ENCODE assay signal across 8 mouse cellular contexts in genomic region chr10:80805925-80806324, GRCm38 (mm10). TPM values are rescaled to one million over a fixed set of nuclear protein-coding genes. Genes with fewer than 3 reads are reported as not detected.
DNase-seq lines count a peak whose midpoint lies in the region; ATAC-seq lines count a peak whose summit lies in the region.

No protein-coding gene starts in this region.

- 0 out of 2 replicates have a peak overlapping the region, but pooled peaks have one; percentile 80 for H3K4me2 ChIP-seq in forebrain, embryonic 13.5 days
- no peak overlapping the region for H3K4me2 ChIP-seq in hindbrain, embryonic 11.5 days (replicated peaks; ENCODE audit: low read depth, low read length)

- H3K9ac ChIP-seq in forebrain, embryonic 13.5 days = no peak overlapping the region
- H3K9ac ChIP-seq in hindbrain, embryonic 11.5 days (ENCODE audit: low read depth, low read length) = no peak overlapping the region

- ATAC-seq in forebrain, embryonic 13.5 days = peak; percentile 42; the same call in 1 of the 2 replicates
- ATAC-seq in hindbrain, embryonic 11.5 days (ENCODE audit: low FRiP score) = peak; percentile 28; the same call in 1 of the 2 replicates

- H3K4me3 ChIP-seq in forebrain, embryonic 13.5 days = peak overlapping the region; percentile 44; the same call in 1 of the 2 replicates
- H3K4me3 ChIP-seq in hindbrain, embryonic 11.5 days (ENCODE audit: low read depth, low read length) = no peak overlapping the region

- no peak overlapping the region for H3K27ac ChIP-seq in forebrain, embryonic 13.5 days
- no peak overlapping the region for H3K27ac ChIP-seq in hindbrain, embryonic 11.5 days (ENCODE audit: low read depth, low read length)

- H3K9me3 ChIP-seq in forebrain, embryonic 13.5 days (replicated peaks) = no peaks in the 10 kb centered on the region
- H3K9me3 ChIP-seq in hindbrain, embryonic 11.5 days (ENCODE audit: control insufficient read depth, low read length) = no peaks in the 10 kb centered on the region

- H3K4me1 ChIP-seq in forebrain, embryonic 13.5 days = peaks cover 34% of the 10 kb centered on the region
- peaks cover 23% of the 10 kb centered on the region for H3K4me1 ChIP-seq in hindbrain, embryonic 11.5 days (replicated peaks; ENCODE audit: control insufficient read depth, insufficient read depth, low read length)

- WGBS in forebrain, embryonic 13.5 days = 16% methylated on average over 3 of the region's 3 CpGs
- WGBS in hindbrain, embryonic 11.5 days = 25% methylated on average over 3 of the region's 3 CpGs

- peaks cover 49% of the 10 kb centered on the region for H3K27me3 ChIP-seq in forebrain, embryonic 13.5 days
- H3K27me3 ChIP-seq in hindbrain, embryonic 11.5 days (ENCODE audit: control insufficient read depth, insufficient read depth, low read length) = peaks cover 24% of the 10 kb centered on the region

- peak; percentile 78 to 92 for DNase-seq in adrenal gland, adult (ENCODE audit: inconsistent age in 2 of 2, low spot score in 1 of 2)
- no peak for DNase-seq in adrenal gland, adult 8-10 months
- DNase-seq in cerebellum, adult 11 months = peak; percentile 85
- peak; percentile 86 for DNase-seq in hindbrain, embryonic 11.5 days (ENCODE audit: low spot score)
- peak; percentile 83 to 90 for DNase-seq in layer of hippocampus, postnatal 25 days (ENCODE audit: extremely low spot score in 1 of 2, low spot score in 1 of 2)
- peak; percentile 72 for DNase-seq in lung, postnatal 36 days
- peak; percentile 87 for DNase-seq in right cerebral cortex, postnatal 14 days

- H3K36me3 ChIP-seq in forebrain, embryonic 13.5 days (ENCODE audit: poor library complexity, severe bottlenecking) = peaks cover 46% of the 10 kb centered on the region
- peaks cover 14% of the 10 kb centered on the region for H3K36me3 ChIP-seq in hindbrain, embryonic 11.5 days (ENCODE audit: control insufficient read depth, insufficient read depth, low read length)

RNA-seq across cellular contexts. Expression of gene Amh, which starts 0.9 kb away (rescaled TPM):
- total RNA-seq in adrenal gland, adult 8-10 months (2022) = 1 to 10 TPM in 1 of 4 experiments, under 1 TPM in 3; 0.20 to 1.3 (median 0.68) TPM
- polyA plus RNA-seq in forebrain, embryonic 13.5 days (2015; fragmentation: Nextera tagmentation; extraction: Ambion mirVana) = 0.13 TPM in 1 of 2 replicates, not detected in the other
- polyA plus RNA-seq in hindbrain, embryonic 11.5 days (2014; fragmentation: Nextera tagmentation; extraction: Ambion mirVana) = not detected in 2 replicates
- 1 to 10 TPM; 2.3 to 3.2 TPM for total RNA-seq in layer of hippocampus, postnatal 25 days (2021)

RNA-seq across cellular contexts. Expression of gene Jsrp1, which starts 7.4 kb away (rescaled TPM):
- 10 to 100 TPM in 2 of 4 experiments, 1 to 10 TPM in 2; 5.7 to 23.4 (median 12.4) TPM for total RNA-seq in adrenal gland, adult 8-10 months (2022)
- polyA plus RNA-seq in forebrain, embryonic 13.5 days (2015; fragmentation: Nextera tagmentation; extraction: Ambion mirVana) = 0.26 TPM in 1 of 2 replicates, not detected in the other
- 0.36 and 0.61 TPM in 2 replicates for polyA plus RNA-seq in hindbrain, embryonic 11.5 days (2014; fragmentation: Nextera tagmentation; extraction: Ambion mirVana)
- total RNA-seq in layer of hippocampus, postnatal 25 days (2021) = 1 to 10 TPM; 2.5 to 3.5 TPM

RNA-seq across cellular contexts. Expression of gene Plekhj1, which starts 7.5 kb away (rescaled TPM):
- 100 to 1,000 TPM in 3 of 4 experiments, 10 to 100 TPM in 1; 92.4 to 130 (median 107) TPM for total RNA-seq in adrenal gland, adult 8-10 months (2022)
- 141 and 151 TPM in 2 replicates for polyA plus RNA-seq in forebrain, embryonic 13.5 days (2015; fragmentation: Nextera tagmentation; extraction: Ambion mirVana)
- 142 and 150 TPM in 2 replicates for polyA plus RNA-seq in hindbrain, embryonic 11.5 days (2014; fragmentation: Nextera tagmentation; extraction: Ambion mirVana)
- 10 to 100 TPM; 63.6 to 71.6 TPM for total RNA-seq in layer of hippocampus, postnatal 25 days (2021)

RNA-seq across cellular contexts. Expression of gene Sf3a2, which starts 7.9 kb away (rescaled TPM):
- 10 to 100 TPM; 52.0 to 78.6 (median 55.5) TPM for total RNA-seq in adrenal gland, adult 8-10 months (2022)
- polyA plus RNA-seq in forebrain, embryonic 13.5 days (2015; fragmentation: Nextera tagmentation; extraction: Ambion mirVana) = 63.5 and 67.3 TPM in 2 replicates
- 83.4 and 84.4 TPM in 2 replicates for polyA plus RNA-seq in hindbrain, embryonic 11.5 days (2014; fragmentation: Nextera tagmentation; extraction: Ambion mirVana)
- total RNA-seq in layer of hippocampus, postnatal 25 days (2021) = 10 to 100 TPM; 46.2 to 52.0 TPM

RNA-seq across cellular contexts. Expression of gene Oaz1, which starts 20.5 kb away (rescaled TPM):
- 1,000 to 10,000 TPM in 1 of 4 experiments, 100 to 1,000 TPM in 3; 825 to 1,012 (median 923) TPM for total RNA-seq in adrenal gland, adult 8-10 months (2022)
- polyA plus RNA-seq in forebrain, embryonic 13.5 days (2015; fragmentation: Nextera tagmentation; extraction: Ambion mirVana) = 1,581 and 1,699 TPM in 2 replicates
- 1,755 and 1,772 TPM in 2 replicates for polyA plus RNA-seq in hindbrain, embryonic 11.5 days (2014; fragmentation: Nextera tagmentation; extraction: Ambion mirVana)
- total RNA-seq in layer of hippocampus, postnatal 25 days (2021) = 100 to 1,000 TPM; 491 to 550 TPM
